Mouse (Mus musculus): Measurements from ENCODE around the gene Mkrn1. TPM values are rescaled to one million over a fixed set of nuclear protein-coding genes. Genes with fewer than 3 reads are reported as not detected.
A peak's percentile ranks its signal among the peaks of the same experiment; 100 is the strongest.
"Not testable (repeated sequence)": the region's sequence is repeated elsewhere in the genome, so short reads cannot be mapped to it uniquely, and the experiment has no call there.

Gene Mkrn1
- polyA plus RNA-seq, 1 experiment from 2014 or later = 55.7 TPM

- no peaks in the 10 kb centered on the region for H3K4me1 ChIP-seq (ENCODE audit: control insufficient read depth, insufficient read depth, low read length)
- DNase-seq (ENCODE audit: low spot score) (no peak), ATAC-seq (replicated peaks; ENCODE audit: insufficient number of reproducible peaks, low FRiP score, low TSS enrichment, low read depth) (no peak)
- H3K4me2 ChIP-seq (ENCODE audit: low read depth, low read length) = no peak overlapping the region
- H3K9ac ChIP-seq (replicated peaks; ENCODE audit: low read length) = no peak overlapping the region
- no peaks in the 10 kb centered on the region for H3K9me3 ChIP-seq (replicated peaks; ENCODE audit: control insufficient read depth, low read length)
- no peak overlapping the region for H3K27ac ChIP-seq (replicated peaks; ENCODE audit: low read depth, low read length)
- WGBS = 88% methylated on average over 2 of the region's 2 CpGs
- no peaks in the 10 kb centered on the region for H3K27me3 ChIP-seq (ENCODE audit: control insufficient read depth, insufficient read depth, low read length)
- H3K4me3 ChIP-seq (ENCODE audit: low read depth, low read length) = no peak overlapping the region
- H3K36me3 ChIP-seq (replicated peaks; ENCODE audit: control insufficient read depth, insufficient read depth, low read depth, low read length) = no peaks in the 10 kb centered on the region
Observed at GRCm38 (mm10) chr6:39389988-39390387, 30.3 kb downstream of the Mkrn1 start.

- H3K4me2 ChIP-seq (ENCODE audit: low read depth, low read length) = peak within 1 kb of the TSS; percentile 44
- H3K9ac ChIP-seq (replicated peaks; ENCODE audit: low read length) = peak within 1 kb of the TSS; percentile 46; the same call in 1 of the 2 replicates
- ATAC-seq (replicated peaks; ENCODE audit: insufficient number of reproducible peaks, low FRiP score, low TSS enrichment, low read depth) (no peak), DNase-seq (ENCODE audit: low spot score) (peak; percentile 43)
- no peaks in the 10 kb centered on the region for H3K27me3 ChIP-seq (ENCODE audit: control insufficient read depth, insufficient read depth, low read length)
- H3K9me3 ChIP-seq (replicated peaks; ENCODE audit: control insufficient read depth, low read length) = no peaks in the 10 kb centered on the region
- peak within 1 kb of the TSS; percentile 25 for H3K4me3 ChIP-seq (ENCODE audit: low read depth, low read length)
- no peaks in the 10 kb centered on the region; the same call in 1 of the 2 replicates for H3K4me1 ChIP-seq (ENCODE audit: control insufficient read depth, insufficient read depth, low read length)
- WGBS = 4% methylated on average over 20 of the region's 20 CpGs
- no peak within 1 kb of the TSS for H3K27ac ChIP-seq (replicated peaks; ENCODE audit: low read depth, low read length)
- H3K36me3 ChIP-seq (replicated peaks; ENCODE audit: control insufficient read depth, insufficient read depth, low read depth, low read length) = no peaks in the 10 kb centered on the region
Observed at GRCm38 (mm10) chr6:39381125-39381880, 39.0 kb downstream of the Mkrn1 start, which contains the start of gene Rab19. TSS of gene Rab19 (plus strand) at chr6:39381175.

- H3K9ac ChIP-seq (replicated peaks; ENCODE audit: low read length) = no peak overlapping the region
- 86% methylated on average over 3 of the region's 3 CpGs for WGBS
- H3K9me3 ChIP-seq (replicated peaks; ENCODE audit: control insufficient read depth, low read length) = no peaks in the 10 kb centered on the region
- H3K4me1 ChIP-seq (ENCODE audit: control insufficient read depth, insufficient read depth, low read length) = no peaks in the 10 kb centered on the region; the same call in 1 of the 2 replicates
- DNase-seq (ENCODE audit: low spot score) (no peak), ATAC-seq (replicated peaks; ENCODE audit: insufficient number of reproducible peaks, low FRiP score, low TSS enrichment, low read depth) (no peak)
- H3K27ac ChIP-seq (replicated peaks; ENCODE audit: low read depth, low read length) = no peak overlapping the region
- no peak overlapping the region for H3K4me2 ChIP-seq (ENCODE audit: low read depth, low read length)
- H3K27me3 ChIP-seq (ENCODE audit: control insufficient read depth, insufficient read depth, low read length) = no peaks in the 10 kb centered on the region
- H3K4me3 ChIP-seq (ENCODE audit: low read depth, low read length) = no peak overlapping the region
- no peaks in the 10 kb centered on the region for H3K36me3 ChIP-seq (replicated peaks; ENCODE audit: control insufficient read depth, insufficient read depth, low read depth, low read length)
Observed at GRCm38 (mm10) chr6:39380276-39380675, 40.0 kb downstream of the Mkrn1 start.

- no peak overlapping the region for H3K4me3 ChIP-seq (ENCODE audit: low read depth, low read length)
- no peak overlapping the region for H3K4me2 ChIP-seq (ENCODE audit: low read depth, low read length)
- no peaks in the 10 kb centered on the region for H3K9me3 ChIP-seq (replicated peaks; ENCODE audit: control insufficient read depth, low read length)
- WGBS = 74% methylated on average over 8 of the region's 8 CpGs
- no peaks in the 10 kb centered on the region for H3K36me3 ChIP-seq (replicated peaks; ENCODE audit: control insufficient read depth, insufficient read depth, low read depth, low read length)
- no peaks in the 10 kb centered on the region for H3K27me3 ChIP-seq (ENCODE audit: control insufficient read depth, insufficient read depth, low read length)
- H3K9ac ChIP-seq (replicated peaks; ENCODE audit: low read length) = no peak overlapping the region
- no peak for ATAC-seq (replicated peaks; ENCODE audit: insufficient number of reproducible peaks, low FRiP score, low TSS enrichment, low read depth)
- H3K27ac ChIP-seq (replicated peaks; ENCODE audit: low read depth, low read length) = no peak overlapping the region
- DNase-seq (ENCODE audit: low spot score) = no peak
- no peaks in the 10 kb centered on the region; the same call in 1 of the 2 replicates for H3K4me1 ChIP-seq (ENCODE audit: control insufficient read depth, insufficient read depth, low read length)
Observed at GRCm38 (mm10) chr6:39379749-39380148, 40.5 kb downstream of the Mkrn1 start.

- Histone ChIP-seq H3K4me2 (ENCODE audit: low read depth, low read length) (no peak overlapping the region), H3K9ac (replicated peaks; ENCODE audit: low read length) (no peak overlapping the region), H3K36me3 (replicated peaks; ENCODE audit: control insufficient read depth, insufficient read depth, low read depth, low read length) (no peaks in the 10 kb centered on the region), H3K4me1 (ENCODE audit: control insufficient read depth, insufficient read depth, low read length) (no peaks in the 10 kb centered on the region; the same call in 1 of the 2 replicates), H3K4me3 (ENCODE audit: low read depth, low read length) (no peak overlapping the region), H3K27me3 (ENCODE audit: control insufficient read depth, insufficient read depth, low read length) (no peaks in the 10 kb centered on the region), H3K27ac (replicated peaks; ENCODE audit: low read depth, low read length) (no peak overlapping the region), H3K9me3 (replicated peaks; ENCODE audit: control insufficient read depth, low read length) (no peaks in the 10 kb centered on the region)
- DNase-seq (ENCODE audit: low spot score) (no peak), ATAC-seq (replicated peaks; ENCODE audit: insufficient number of reproducible peaks, low FRiP score, low TSS enrichment, low read depth) (no peak)
- 59% methylated on average over 4 of the region's 4 CpGs for WGBS
Observed at GRCm38 (mm10) chr6:39379224-39379623, 41.0 kb downstream of the Mkrn1 start.

GRCm38 (mm10) chr6:39378161-39378835 is 42.0 kb downstream of the Mkrn1 start:
- not testable (repeated sequence) for H3K4me3 ChIP-seq (ENCODE audit: low read depth, low read length); H3K36me3 ChIP-seq (replicated peaks; ENCODE audit: control insufficient read depth, insufficient read depth, low read depth, low read length); H3K27ac ChIP-seq (replicated peaks; ENCODE audit: low read depth, low read length); H3K9ac ChIP-seq (replicated peaks; ENCODE audit: low read length); H3K27me3 ChIP-seq (ENCODE audit: control insufficient read depth, insufficient read depth, low read length); H3K9me3 ChIP-seq (replicated peaks; ENCODE audit: control insufficient read depth, low read length); ATAC-seq (replicated peaks; ENCODE audit: insufficient number of reproducible peaks, low FRiP score, low TSS enrichment, low read depth); DNase-seq (ENCODE audit: low spot score); H3K4me1 ChIP-seq (ENCODE audit: control insufficient read depth, insufficient read depth, low read length); H3K4me2 ChIP-seq (ENCODE audit: low read depth, low read length)
- 77% methylated on average over 13 of the region's 13 CpGs for WGBS

GRCm38 (mm10) chr6:39377311-39377827 is 42.9 kb downstream of the Mkrn1 start, which contains the start of gene Slc37a3:
TSS of gene Slc37a3 (minus strand) at chr6:39377675.
- 0% methylated on average over 43 of the region's 43 CpGs for WGBS
- H3K27me3 ChIP-seq (ENCODE audit: control insufficient read depth, insufficient read depth, low read length) = no peaks in the 10 kb centered on the region
- peak within 1 kb of the TSS; percentile 84 for H3K4me2 ChIP-seq (ENCODE audit: low read depth, low read length)
- ATAC-seq (replicated peaks; ENCODE audit: insufficient number of reproducible peaks, low FRiP score, low TSS enrichment, low read depth) (peak; percentile 86), DNase-seq (ENCODE audit: low spot score) (peak; percentile 91)
- H3K9me3 ChIP-seq (replicated peaks; ENCODE audit: control insufficient read depth, low read length) = no peaks in the 10 kb centered on the region
- peak within 1 kb of the TSS; percentile 78 for H3K4me3 ChIP-seq (ENCODE audit: low read depth, low read length)
- H3K9ac ChIP-seq (replicated peaks; ENCODE audit: low read length) = peak within 1 kb of the TSS; percentile 83
- H3K4me1 ChIP-seq (ENCODE audit: control insufficient read depth, insufficient read depth, low read length) = no peaks in the 10 kb centered on the region; the same call in 1 of the 2 replicates
- no peak within 1 kb of the TSS for H3K27ac ChIP-seq (replicated peaks; ENCODE audit: low read depth, low read length)
- H3K36me3 ChIP-seq (replicated peaks; ENCODE audit: control insufficient read depth, insufficient read depth, low read depth, low read length) = no peaks in the 10 kb centered on the region; the same call in 1 of the 2 replicates

Measured in embryonic facial prominence, embryonic 11.5 days (tissue).